Mouse (Mus musculus) adrenal gland, adult 2 months (tissue): Measurements from ENCODE around the gene Hgfac. TPM values are rescaled to one million over a fixed set of nuclear protein-coding genes. Genes with fewer than 3 reads are reported as not detected.

Experiments used
- microRNA-seq, 2 experiments: library from miRNA; unstranded; fragments of <30 nt; microRNA quantifications; one replicate each; pipeline ENCODE4 v1.2.0; 2021
- polyA plus RNA-seq: library from polyadenylated mRNA; depleted of rRNA; stranded (reverse); fragments of >200 nt; gene quantifications from 2 replicates; pipeline ENCODE4 v1.2.3, GENCODE M21; 2012; rRNA removed
- total RNA-seq, 2 experiments: library from RNA; stranded (reverse); gene quantifications; 2 replicates each; pipeline ENCODE4 v1.2.3; 2021

Hgfac gene
- total and polyA plus RNA-seq, 3 experiments = 0.90 to 2.8 (median 1.5) TPM

Small RNAs within 50 kb of the gene (microRNA-seq; reads per million reads assigned to microRNA genes)
- 2.6 to 4.1 reads per million in 2 experiments for gene Mir3097

Other genes with a start within 250 kb of the Hgfac start
- gene Msantd1, start 133.5 kb upstream of the Hgfac start, total RNA-seq = 1 to 10 TPM in 1 of 2 experiments, under 1 TPM in 1; 0.45 to 2.6 TPM
- gene Msantd1, start 133.5 kb upstream of the Hgfac start, polyA plus RNA-seq = 3.6 and 4.0 TPM in 2 replicates
- 10 to 100 TPM; 15.0 to 25.8 TPM for gene Rgs12, start 92.1 kb upstream of the Hgfac start, total RNA-seq
- 34.7 and 39.2 TPM in 2 replicates for gene Rgs12, start 92.1 kb upstream of the Hgfac start, polyA plus RNA-seq
- gene Dok7, start 15.3 kb downstream of the Hgfac start, total RNA-seq = 10 to 100 TPM in 1 of 2 experiments, 1 to 10 TPM in 1; 4.8 to 17.0 TPM
- gene Dok7, start 15.3 kb downstream of the Hgfac start, polyA plus RNA-seq = 12.4 and 12.7 TPM in 2 replicates
- 100 to 1,000 TPM; 112 to 116 TPM for gene Lrpap1, start 64.3 kb downstream of the Hgfac start, total RNA-seq
- 31.4 and 36.7 TPM in 2 replicates for gene Lrpap1, start 64.3 kb downstream of the Hgfac start, polyA plus RNA-seq
- 1 to 10 TPM in 1 of 2 experiments, under 1 TPM in 1; 0.40 to 1.0 TPM for gene Adra2c, start 236.8 kb downstream of the Hgfac start, total RNA-seq
- gene Adra2c, start 236.8 kb downstream of the Hgfac start, polyA plus RNA-seq = 1.5 and 3.3 TPM in 2 replicates